Mouse (Mus musculus): ENCODE measurements around the gene Dgkd. TPM values are rescaled to one million over a fixed set of nuclear protein-coding genes. Genes with fewer than 3 reads are reported as not detected.
"Not testable (repeated sequence)": the region's sequence is repeated elsewhere in the genome, so short reads cannot be mapped to it uniquely, and the experiment has no call there.

The Dgkd gene
- polyA plus RNA-seq, 2 experiments: 8.0 to 8.1 TPM

DNA sequence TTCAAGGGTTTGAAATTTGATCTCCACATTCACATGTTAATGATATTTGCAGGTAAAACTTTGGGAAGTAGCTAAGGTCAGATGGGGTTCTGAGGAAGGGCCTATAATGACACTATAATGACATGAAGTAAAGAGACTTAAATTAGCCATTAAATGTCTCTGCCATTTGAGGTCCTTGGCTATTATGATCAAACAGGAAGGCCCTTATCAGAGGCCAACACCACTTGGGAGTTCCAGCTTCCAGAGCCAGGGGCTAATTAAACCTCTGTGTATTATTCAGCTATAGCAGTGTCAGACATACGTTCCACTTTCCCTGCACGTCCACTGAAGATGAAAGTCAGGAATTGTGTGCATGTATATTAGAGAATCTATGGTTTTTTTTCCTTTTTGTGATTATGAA lies 26.6 kb upstream of the Dgkd start:
- 41% methylated on average over 2 of the region's 2 CpGs for WGBS (ENCODE audit: insufficient replicate concordance)
- H3K27me3 ChIP-seq (ENCODE audit: control insufficient read depth, insufficient read depth, low read length): no peaks in the 10 kb centered on the region
- ATAC-seq (ENCODE audit: insufficient read depth): no peak
- H3K9ac ChIP-seq (replicated peaks): no peak overlapping the region
- H3K4me1 ChIP-seq (replicated peaks; ENCODE audit: control insufficient read depth in 2 of 2, insufficient read depth in 2 of 2, low read length in 1 of 2): peaks cover 0 to 17% of the 10 kb centered on the region in 2 experiments; a peak in 2 of 4 replicates
- H3K27ac ChIP-seq: no peak overlapping the region
- no peaks in the 10 kb centered on the region for H3K9me3 ChIP-seq (ENCODE audit: control insufficient read depth, low read length)
- no peak overlapping the region for H3K4me2 ChIP-seq (ENCODE audit: low read depth)
- no peak for DNase-seq (ENCODE audit: low read depth in 3 of 3, low spot score in 3 of 3)
- H3K4me3 ChIP-seq (ENCODE audit: insufficient read depth in 1 of 2, low read depth in 2 of 2, low read length in 2 of 2): no peak overlapping the region
- H3K36me3 ChIP-seq (replicated peaks; ENCODE audit: control insufficient read depth, insufficient read depth, low read depth): no peaks in the 10 kb centered on the region
- TF ChIP-seq CTCF (IDR thresholded peaks at IDR 0.05; ENCODE audit: low read depth): no peak
- no peak for TF ChIP-seq EP300 (IDR thresholded peaks at IDR 0.05; ENCODE audit: low read depth)

DNA sequence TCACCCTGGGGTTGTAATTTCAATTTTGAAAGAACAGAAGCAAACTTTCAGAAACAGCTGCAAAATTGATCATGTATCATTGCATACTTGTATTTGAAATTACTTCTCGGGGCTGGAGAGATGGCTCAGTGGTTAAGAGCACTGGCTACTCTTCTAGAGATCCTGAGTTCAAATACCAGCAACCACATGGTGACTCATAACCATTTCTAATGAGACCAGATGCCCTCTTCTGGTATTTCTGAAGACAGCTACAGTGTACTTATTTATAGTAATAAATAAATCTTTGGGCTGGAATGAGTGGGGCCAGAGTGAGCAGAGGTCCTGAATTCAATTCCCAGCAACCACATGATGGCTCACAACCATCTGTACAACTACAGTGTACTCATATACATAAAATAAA lies 25.6 kb upstream of the Dgkd start:
- not testable (repeated sequence) for ATAC-seq (ENCODE audit: insufficient read depth); H3K36me3 ChIP-seq (replicated peaks; ENCODE audit: control insufficient read depth, insufficient read depth, low read depth); H3K4me3 ChIP-seq (ENCODE audit: insufficient read depth in 1 of 2, low read depth in 2 of 2, low read length in 2 of 2); H3K27ac ChIP-seq; H3K27me3 ChIP-seq (ENCODE audit: control insufficient read depth, insufficient read depth, low read length); H3K9me3 ChIP-seq (ENCODE audit: control insufficient read depth, low read length); H3K9ac ChIP-seq (replicated peaks); DNase-seq (ENCODE audit: low read depth in 3 of 3, low spot score in 3 of 3); H3K4me2 ChIP-seq (ENCODE audit: low read depth)
- peaks cover 0 to 17% of the 10 kb centered on the region in 2 experiments; a peak in 2 of 4 replicates for H3K4me1 ChIP-seq (replicated peaks; ENCODE audit: control insufficient read depth in 2 of 2, insufficient read depth in 2 of 2, low read length in 1 of 2)
- 61% methylated on average over 1 of the region's 1 CpGs for WGBS (ENCODE audit: insufficient replicate concordance)

DNA sequence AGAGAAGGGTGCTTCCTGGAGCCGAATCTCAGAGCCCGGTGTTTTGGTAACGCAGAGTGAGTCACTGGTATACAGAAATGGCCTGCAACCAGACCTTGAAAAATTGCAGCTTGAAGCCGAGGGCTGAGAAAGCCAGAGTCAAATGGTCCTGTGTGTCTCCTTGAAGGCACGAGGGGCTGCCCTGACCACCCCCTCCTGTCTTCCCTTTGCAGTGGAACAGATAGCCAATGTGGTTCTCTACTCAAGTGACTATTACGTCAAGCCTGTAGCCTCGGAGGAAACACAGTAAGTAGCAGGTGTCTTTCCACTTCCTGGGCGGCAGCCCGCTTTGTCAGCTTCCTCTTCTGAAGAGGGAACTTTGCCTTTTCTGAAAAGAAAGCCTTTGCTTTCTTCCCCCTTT lies 24.9 kb upstream of the Dgkd start:
- Histone ChIP-seq H3K36me3 (replicated peaks; ENCODE audit: control insufficient read depth, insufficient read depth, low read depth) (no peaks in the 10 kb centered on the region), H3K27me3 (ENCODE audit: control insufficient read depth, insufficient read depth, low read length) (no peaks in the 10 kb centered on the region), H3K27ac (no peak overlapping the region), H3K4me3 (ENCODE audit: insufficient read depth in 1 of 2, low read depth in 2 of 2, low read length in 2 of 2) (no peak overlapping the region), H3K9ac (replicated peaks) (no peak overlapping the region), H3K9me3 (ENCODE audit: control insufficient read depth, low read length) (no peaks in the 10 kb centered on the region), H3K4me1 (replicated peaks; ENCODE audit: control insufficient read depth in 2 of 2, insufficient read depth in 2 of 2, low read length in 1 of 2) (peaks cover 0 to 17% of the 10 kb centered on the region in 2 experiments; a peak in 2 of 4 replicates), H3K4me2 (ENCODE audit: low read depth) (no peak overlapping the region)
- DNase-seq (ENCODE audit: low read depth in 3 of 3, low spot score in 3 of 3): peak in 2 of 3 experiments; percentile 11 to 37
- ATAC-seq (ENCODE audit: insufficient read depth): no peak
- WGBS (ENCODE audit: insufficient replicate concordance): 20% methylated on average over 9 of the region's 9 CpGs
- TF ChIP-seq EP300 (IDR thresholded peaks at IDR 0.05; ENCODE audit: low read depth) (no peak), CTCF (IDR thresholded peaks at IDR 0.05; ENCODE audit: low read depth) (no peak)

DNA sequence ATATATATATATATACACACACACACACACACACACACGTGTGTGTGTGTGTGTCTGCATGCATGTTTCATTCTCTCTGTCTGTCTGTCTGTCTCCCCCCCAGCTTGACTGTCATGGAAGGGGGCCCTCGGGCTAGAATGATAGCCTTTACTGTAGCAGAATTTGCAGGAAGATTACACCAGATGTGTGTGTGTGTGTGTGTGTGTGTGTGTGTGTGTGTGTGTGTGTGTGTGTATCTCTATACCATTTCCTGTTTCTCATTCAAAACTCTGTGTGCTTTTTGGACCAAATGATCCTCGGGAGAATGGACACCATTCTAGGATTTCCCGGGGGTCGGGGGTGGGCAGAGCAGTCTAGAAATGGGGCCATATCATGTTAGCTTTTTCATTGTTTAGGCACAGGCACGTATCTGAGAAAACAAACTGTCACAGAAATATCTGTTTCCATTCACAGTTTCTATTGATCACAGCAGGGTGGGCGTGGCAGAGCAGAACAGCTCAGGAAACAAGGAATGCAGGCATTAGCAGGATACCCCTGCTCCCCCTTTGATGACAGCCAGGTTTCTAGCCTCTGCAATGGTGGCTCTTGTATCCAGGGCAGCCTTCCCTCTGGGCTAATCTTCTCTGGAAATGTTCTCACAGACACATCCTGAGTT lies 24.0 kb upstream of the Dgkd start:
- H3K36me3 ChIP-seq (replicated peaks; ENCODE audit: control insufficient read depth, insufficient read depth, low read depth): no peaks in the 10 kb centered on the region
- H3K4me1 ChIP-seq (replicated peaks; ENCODE audit: control insufficient read depth in 2 of 2, insufficient read depth in 2 of 2, low read length in 1 of 2): peaks cover 0 to 17% of the 10 kb centered on the region in 2 experiments; a peak in 2 of 4 replicates
- no peak overlapping the region for H3K4me2 ChIP-seq (ENCODE audit: low read depth)
- 33% methylated on average over 7 of the region's 7 CpGs for WGBS (ENCODE audit: insufficient replicate concordance)
- no peaks in the 10 kb centered on the region for H3K27me3 ChIP-seq (ENCODE audit: control insufficient read depth, insufficient read depth, low read length)
- no peak for TF ChIP-seq EP300 (IDR thresholded peaks at IDR 0.05; ENCODE audit: low read depth)
- no peak for TF ChIP-seq CTCF (IDR thresholded peaks at IDR 0.05; ENCODE audit: low read depth)
- ATAC-seq (ENCODE audit: insufficient read depth) (no peak), DNase-seq (ENCODE audit: low read depth in 3 of 3, low spot score in 3 of 3) (no peak)
- no peak overlapping the region for H3K4me3 ChIP-seq (ENCODE audit: insufficient read depth in 1 of 2, low read depth in 2 of 2, low read length in 2 of 2)
- no peak overlapping the region for H3K27ac ChIP-seq
- H3K9me3 ChIP-seq (ENCODE audit: control insufficient read depth, low read length): no peaks in the 10 kb centered on the region
- H3K9ac ChIP-seq (replicated peaks): no peak overlapping the region

DNA sequence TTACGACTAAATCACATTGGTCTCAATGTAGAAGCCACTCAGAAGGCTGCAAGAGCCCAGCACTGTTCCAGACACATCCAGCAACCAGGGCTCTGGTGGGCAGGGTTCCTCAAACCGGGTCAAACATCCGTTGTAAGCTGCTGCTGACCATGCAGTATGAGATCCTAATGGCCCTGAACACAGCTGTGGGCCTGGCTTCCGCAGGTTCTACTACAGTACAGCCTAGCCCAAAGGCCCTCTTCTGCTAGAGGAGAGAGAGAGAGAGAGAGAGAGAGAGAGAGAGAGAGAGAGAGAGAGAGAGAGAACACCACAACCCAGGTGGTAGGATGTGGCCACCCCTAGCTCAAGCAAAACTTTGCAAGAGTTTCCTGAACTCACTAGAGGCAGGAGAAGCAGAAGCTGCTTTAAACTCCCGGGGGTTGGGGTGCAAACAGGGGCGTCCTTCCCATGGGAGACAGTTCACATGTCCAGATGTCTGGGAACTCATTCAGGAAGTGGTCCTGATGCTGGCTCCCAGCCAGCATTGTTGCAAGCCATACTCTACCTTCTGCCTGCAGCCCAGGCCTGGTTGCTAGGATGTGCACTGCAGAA lies 23.4 kb upstream of the Dgkd start:
- H3K27ac ChIP-seq: no peak overlapping the region

More for the DNA sequence above, 23.4 kb upstream of the Dgkd start:
- no peak for DNase-seq (ENCODE audit: low read depth in 3 of 3, low spot score in 3 of 3)
- no peak overlapping the region for H3K4me3 ChIP-seq (ENCODE audit: insufficient read depth in 1 of 2, low read depth in 2 of 2, low read length in 2 of 2)
- no peaks in the 10 kb centered on the region for H3K9me3 ChIP-seq (ENCODE audit: control insufficient read depth, low read length)
- H3K27me3 ChIP-seq (ENCODE audit: control insufficient read depth, insufficient read depth, low read length): no peaks in the 10 kb centered on the region
- no peak for ATAC-seq (ENCODE audit: insufficient read depth)
- 25% methylated on average over 6 of the region's 6 CpGs for WGBS (ENCODE audit: insufficient replicate concordance)
- H3K4me1 ChIP-seq (replicated peaks; ENCODE audit: control insufficient read depth in 2 of 2, insufficient read depth in 2 of 2, low read length in 1 of 2): peaks cover 0 to 17% of the 10 kb centered on the region in 2 experiments; a peak in 2 of 4 replicates
- H3K36me3 ChIP-seq (replicated peaks; ENCODE audit: control insufficient read depth, insufficient read depth, low read depth): no peaks in the 10 kb centered on the region
- no peak for TF ChIP-seq CTCF (IDR thresholded peaks at IDR 0.05; ENCODE audit: low read depth)
- TF ChIP-seq EP300 (IDR thresholded peaks at IDR 0.05; ENCODE audit: low read depth): no peak
- H3K9ac ChIP-seq (replicated peaks): no peak overlapping the region
- no peak overlapping the region for H3K4me2 ChIP-seq (ENCODE audit: low read depth)

All from liver, embryonic 14.5 days (tissue).